Mouse (Mus musculus): ENCODE measurements at regions not wholly inside any gene's neighbourhood (a gene's known extent, or its start where the extent isn't known, plus 50 kb on each side); places are given as distances from the start of the nearest gene placed in this dataset.

DNA sequence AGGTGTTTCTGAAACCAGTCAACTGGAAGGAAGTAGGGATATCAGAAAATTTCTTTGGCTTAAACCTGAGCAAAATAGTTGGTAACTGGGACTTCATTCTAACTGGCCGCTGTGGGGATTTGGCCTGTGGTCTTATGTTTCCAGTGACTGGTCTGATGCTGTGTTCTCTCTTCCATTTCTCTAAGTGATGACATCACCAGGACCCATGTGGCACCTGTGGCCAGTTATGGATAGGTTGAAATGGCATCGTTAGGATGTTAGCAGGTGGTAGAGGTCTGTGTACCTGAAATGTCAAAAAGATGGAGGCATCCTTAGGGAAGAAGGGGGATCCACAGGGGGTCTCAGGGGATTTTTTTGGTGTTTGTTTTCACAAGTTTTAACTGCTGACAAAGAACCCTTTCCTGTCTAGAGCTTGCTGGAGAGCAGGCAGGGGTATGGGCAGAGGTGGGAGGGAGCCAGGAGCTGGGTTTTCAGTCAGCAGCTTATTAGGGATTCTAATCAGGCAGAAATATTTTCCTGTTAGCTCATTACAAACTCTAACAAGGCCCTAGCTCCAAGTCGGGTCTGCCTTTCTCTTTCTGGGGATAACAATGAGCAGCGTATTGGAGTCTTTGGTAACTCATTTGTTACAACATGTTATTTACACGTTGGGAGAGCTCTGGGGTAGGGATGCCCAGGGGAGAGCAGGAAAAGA lies 170.2 kb downstream of the Adck1 start:
- no peak for DNase-seq

DNA sequence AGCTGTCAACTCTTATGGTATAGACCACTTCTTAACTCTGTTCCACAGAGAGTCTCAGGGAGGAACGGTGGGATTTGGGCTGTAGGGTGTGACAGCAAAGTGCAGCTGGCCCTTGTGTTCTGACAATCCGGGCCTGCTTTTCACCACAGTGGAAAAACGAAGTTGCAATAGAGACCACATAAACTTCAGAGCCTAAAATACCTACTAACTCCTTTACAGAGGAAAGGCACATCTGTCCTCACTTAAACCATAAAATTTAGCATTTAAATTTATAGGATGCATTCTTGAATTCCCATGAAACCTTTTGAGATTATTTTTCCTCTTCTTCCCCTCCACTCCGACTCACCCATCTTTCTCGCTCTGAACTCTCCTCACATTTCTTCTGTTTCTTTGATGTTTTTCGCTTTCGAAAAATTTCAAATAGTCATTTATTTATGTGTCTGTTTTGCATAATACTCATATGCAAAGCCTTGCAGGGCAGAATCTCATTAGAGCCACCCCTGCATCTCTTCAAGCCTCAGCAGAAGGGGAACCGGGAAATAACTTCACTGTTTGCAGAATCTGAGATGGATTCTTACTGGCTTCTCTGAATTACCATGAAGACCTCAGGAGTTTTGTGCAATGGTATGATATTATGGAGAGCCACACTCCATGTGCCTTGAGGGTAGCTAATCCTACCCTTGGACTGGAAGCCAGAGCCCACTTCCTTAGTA lies 172.1 kb downstream of the Adck1 start:
- peak; percentile 8 for DNase-seq

DNA sequence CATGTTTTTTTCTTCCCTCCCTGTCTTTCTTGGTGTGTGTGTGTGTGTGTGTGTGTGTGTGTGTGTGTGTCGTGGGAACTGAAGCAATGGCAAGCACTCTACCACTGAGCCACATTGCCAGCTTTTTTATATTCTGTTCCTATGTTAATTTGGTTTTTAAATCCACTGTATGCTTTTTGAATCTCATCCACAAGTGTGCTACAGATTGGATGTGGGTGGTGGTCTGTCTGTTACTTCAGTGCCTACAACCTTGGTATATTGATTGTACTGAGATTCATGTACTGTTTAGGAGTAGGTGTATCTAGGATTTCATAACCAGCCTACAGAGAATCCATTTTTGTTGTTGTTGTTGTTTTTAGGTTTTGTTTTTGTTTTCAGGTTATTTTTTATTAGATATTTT lies 170.8 kb upstream of the Nrxn3 start:
- DNase-seq: peak; percentile 7

DNA sequence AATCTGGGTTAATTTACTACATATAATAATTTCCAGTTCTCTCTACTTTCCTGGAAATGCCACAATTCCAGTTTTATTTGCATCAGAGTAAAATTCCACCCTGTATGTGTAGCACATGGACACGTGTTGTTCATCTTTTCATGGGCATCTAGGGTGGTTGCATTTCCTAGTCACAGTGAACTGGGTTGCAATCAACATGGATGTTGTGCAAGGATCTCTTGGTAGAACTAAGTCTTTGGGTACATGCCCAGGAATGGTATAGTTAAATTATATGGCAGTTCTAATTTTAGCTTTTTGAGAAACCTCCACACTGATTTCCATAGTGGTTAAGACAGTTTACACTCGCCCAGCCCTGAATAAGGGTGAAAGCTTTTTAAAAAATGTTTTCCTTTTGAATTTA lies 167.2 kb upstream of the Nrxn3 start:
- no peak for DNase-seq

DNA sequence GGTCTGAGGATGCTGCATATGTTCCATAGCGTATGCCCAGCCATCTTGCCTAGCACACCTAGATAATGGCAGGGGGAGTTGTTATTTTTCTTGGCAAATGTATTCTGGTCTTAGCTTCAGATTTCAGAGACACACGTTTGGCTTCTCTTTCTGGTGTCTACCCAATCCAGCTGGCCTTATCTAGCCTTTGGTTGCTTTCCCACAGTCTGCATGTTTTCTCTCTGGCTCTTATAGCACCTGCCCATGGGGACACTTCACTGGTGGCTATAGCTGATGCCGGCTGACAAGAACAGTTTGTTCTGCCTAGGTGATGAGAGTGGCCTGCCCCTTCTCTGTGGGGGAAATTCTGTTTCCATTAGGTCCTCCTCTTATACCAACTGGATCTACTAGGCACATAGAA lies 164.6 kb upstream of the Nrxn3 start:
- DNase-seq: no peak

DNA sequence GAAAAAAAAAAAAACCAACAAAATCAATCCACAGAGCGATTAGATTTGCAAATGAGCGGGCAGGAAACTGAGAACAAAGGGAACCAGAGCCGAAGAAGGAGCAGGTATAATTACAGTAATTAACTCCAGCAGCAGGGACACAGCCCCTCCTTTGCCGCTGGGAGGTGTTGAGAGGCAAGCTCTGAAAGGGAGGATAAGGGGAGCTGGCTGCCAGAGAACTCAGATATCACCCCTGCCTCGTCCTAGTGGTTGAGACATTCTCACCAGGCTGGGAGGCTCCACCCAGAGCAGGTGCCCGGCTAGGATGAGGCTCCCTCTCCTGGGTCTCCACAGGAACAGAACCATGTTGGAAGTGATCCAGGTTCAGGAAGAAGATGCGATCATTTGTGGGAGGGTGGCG lies 142.7 kb upstream of the Nrxn3 start:
- peak; percentile 48 for DNase-seq

DNA sequence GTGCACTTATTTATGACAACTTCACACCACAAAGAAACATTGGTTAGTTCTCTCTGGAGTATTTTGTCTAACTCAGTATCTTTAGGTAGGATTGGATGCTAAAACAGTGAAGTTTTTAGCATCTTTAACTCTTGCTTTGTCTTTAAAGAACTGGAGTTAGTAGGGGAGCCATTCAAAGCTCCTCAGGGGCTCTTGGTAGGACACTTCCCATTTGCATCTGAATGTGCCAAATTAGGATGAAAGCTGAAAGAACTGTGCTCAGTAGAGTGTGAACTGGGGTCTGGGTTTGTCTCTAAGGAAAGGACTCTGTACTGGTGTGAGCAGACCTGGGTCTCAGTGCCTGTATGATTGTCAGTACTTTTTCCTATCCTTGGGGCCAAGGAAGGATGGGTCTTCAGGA lies 116.7 kb upstream of the Nrxn3 start:
- no peak for DNase-seq

DNA sequence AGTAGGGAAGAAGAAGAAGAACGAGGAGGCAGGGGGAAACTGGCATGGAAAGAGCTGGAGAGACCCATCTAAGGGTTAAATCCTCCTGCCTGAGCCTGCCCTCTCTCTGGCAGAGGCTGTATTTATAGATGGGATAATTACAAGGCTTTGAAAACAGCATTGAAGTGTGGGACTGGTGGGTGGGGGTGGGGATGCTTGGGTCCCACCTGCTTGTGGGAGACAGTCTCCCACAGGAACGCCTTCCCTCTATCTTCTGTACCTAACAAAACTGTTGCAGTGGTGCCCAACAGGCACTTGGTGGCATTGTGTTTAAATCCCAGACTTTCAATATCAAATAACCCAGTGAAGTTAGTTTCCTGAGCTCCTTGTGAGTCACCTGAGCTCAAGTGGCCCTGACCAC lies 102.6 kb upstream of the Nrxn3 start:
- DNase-seq: no peak

DNA sequence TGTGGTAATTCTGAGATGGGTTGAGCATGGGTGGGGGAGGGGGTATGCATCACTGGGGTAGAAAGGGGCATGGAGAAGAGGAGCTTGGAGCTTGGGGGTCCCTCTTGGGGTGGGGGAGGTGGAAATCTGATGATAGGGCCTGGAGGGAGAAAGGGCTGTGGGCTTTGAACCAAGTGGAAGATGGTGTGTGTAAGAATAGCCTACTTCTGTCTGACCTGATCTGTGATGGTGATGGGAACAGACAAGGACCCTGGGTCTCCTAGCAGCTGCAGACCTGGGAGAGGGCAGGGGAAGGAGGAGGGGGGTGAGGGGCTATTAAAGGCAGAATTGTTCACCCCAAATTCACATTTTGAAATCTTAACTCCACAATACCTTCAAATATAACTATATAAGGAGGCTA lies 78.4 kb upstream of the Nrxn3 start:
- DNase-seq: no peak

DNA sequence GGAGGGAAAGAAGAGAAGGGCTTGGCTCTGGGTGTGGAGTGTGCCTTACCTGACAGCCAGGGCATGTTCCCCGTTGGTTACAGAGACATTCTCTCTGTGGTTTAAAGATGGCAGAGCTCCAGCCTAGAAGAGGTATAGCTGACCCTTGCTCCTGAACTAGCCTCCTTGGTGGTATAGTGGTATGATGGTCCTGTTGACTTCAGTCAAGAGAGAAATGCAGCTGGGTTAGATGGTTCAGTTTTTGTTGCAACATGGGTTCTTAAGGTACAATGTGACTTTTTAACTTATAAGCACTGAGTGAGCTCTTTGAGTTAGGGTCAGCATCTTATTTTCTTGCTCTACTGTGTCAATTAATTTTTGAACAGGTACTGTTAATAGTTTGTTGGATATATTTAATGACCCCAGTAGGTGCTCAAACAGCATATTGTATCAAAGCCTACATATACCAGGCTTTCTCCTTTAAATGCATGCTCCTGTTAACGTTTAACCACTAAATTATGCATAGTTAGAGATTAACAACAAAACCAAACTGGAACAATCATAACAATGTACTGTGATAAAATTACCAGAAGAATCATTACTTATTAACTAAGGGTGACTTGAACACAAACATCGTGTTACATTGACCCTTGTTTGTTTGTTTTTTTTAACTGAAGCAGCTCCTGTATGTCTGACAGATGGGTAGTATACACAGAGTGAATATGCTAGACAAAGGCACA lies 70.5 kb upstream of the Nrxn3 start:
- no peak for DNase-seq

All from right cerebral cortex, adult 18-20 months (tissue).